Mouse (Mus musculus): Measurements from ENCODE around the gene Ccnd3. TPM values are rescaled to one million over a fixed set of nuclear protein-coding genes. Genes with fewer than 3 reads are reported as not detected.

Ccnd3 gene
- polyA plus RNA-seq, 1 experiment = 292 TPM

DNA sequence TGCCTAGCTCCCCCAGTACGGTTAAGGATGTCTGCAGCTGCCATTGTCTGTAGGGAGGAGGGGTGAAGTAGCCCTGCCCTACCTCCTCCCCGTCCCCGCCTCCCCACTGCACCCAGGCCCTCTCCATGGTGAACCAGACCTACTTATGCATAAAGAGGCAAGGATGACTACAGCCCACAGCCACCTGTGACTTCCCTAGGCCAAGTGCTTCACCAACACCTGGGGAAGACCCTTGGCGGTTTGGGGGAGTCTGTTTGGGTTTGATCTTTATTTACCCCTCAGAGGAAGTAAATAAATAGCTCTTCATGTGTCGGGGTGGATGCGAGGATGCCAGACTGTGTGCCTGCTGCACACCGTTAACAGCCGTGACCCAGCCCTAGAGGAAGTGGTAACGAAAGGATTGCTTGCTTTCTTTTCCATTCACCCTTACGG lies 26.6 kb downstream of the Ccnd3 start:
- Histone ChIP-seq H3K4me1 (ENCODE audit: control insufficient read depth) (peaks cover 95% of the 10 kb centered on the region), H3K4me3 (replicated peaks) (no peak overlapping the region), H3K27me3 (ENCODE audit: control insufficient read depth) (no peaks in the 10 kb centered on the region), H3K36me3 (ENCODE audit: control insufficient read depth) (peaks cover 23% of the 10 kb centered on the region), H3K9me3 (ENCODE audit: control insufficient read depth, low read length) (no peaks in the 10 kb centered on the region)
- TF ChIP-seq GATA1 (IDR thresholded peaks at IDR 0.05; ENCODE audit: low read length) = no peak
- TF ChIP-seq TAL1 (IDR thresholded peaks at IDR 0.05; ENCODE audit: low read length) = no peak

- H3K9me3 ChIP-seq (ENCODE audit: control insufficient read depth, low read length) = no peaks in the 10 kb centered on the region
- no peaks in the 10 kb centered on the region for H3K27me3 ChIP-seq (ENCODE audit: control insufficient read depth)
- H3K4me3 ChIP-seq (replicated peaks) = peak overlapping the region; percentile 28
- peaks cover 93% of the 10 kb centered on the region for H3K4me1 ChIP-seq (ENCODE audit: control insufficient read depth)
- peaks cover 19% of the 10 kb centered on the region for H3K36me3 ChIP-seq (ENCODE audit: control insufficient read depth)
- TF ChIP-seq GATA1 (IDR thresholded peaks at IDR 0.05; ENCODE audit: low read length) = no peak
These were observed 27.5 kb downstream of the Ccnd3 start for GRCm38 (mm10) chr17:47532364-47532763.

GRCm38 (mm10) chr17:47533691-47534090 lies 28.8 kb downstream of the Ccnd3 start:
- TF ChIP-seq TAL1 (IDR thresholded peaks at IDR 0.05; ENCODE audit: low read length) (no peak), GATA1 (IDR thresholded peaks at IDR 0.05; ENCODE audit: low read length) (no peak)
- no peaks in the 10 kb centered on the region for H3K9me3 ChIP-seq (ENCODE audit: control insufficient read depth, low read length)
- H3K27me3 ChIP-seq (ENCODE audit: control insufficient read depth) = no peaks in the 10 kb centered on the region
- H3K4me1 ChIP-seq (ENCODE audit: control insufficient read depth) = peaks cover 90% of the 10 kb centered on the region
- no peak overlapping the region for H3K4me3 ChIP-seq (replicated peaks)
- peaks cover 19% of the 10 kb centered on the region for H3K36me3 ChIP-seq (ENCODE audit: control insufficient read depth)

DNA sequence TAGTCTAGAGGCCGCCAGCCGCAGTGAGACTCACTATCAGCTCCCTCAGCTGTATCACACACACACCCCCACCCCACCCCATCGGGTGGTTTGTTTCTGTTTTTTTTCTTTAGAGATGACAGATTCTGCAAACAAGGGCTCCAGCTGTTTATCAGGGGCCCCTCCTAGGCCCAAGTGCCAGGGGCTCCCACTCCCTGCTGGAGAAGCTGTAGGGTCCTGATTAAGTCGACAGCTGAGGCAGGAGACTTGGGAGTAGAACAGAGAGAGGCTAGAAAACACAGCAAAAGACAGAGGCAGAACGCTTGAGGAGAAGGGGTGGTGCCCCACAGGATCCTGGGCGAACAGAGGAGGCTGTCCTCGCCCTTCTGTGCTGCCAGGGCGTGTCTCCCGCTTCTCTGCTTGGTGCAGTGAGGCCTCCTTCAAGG lies 31.0 kb downstream of the Ccnd3 start:
- peak overlapping the region; percentile 57 for H3K4me3 ChIP-seq (replicated peaks)
- peaks cover 11% of the 10 kb centered on the region for H3K36me3 ChIP-seq (ENCODE audit: control insufficient read depth)
- peaks cover 88% of the 10 kb centered on the region for H3K4me1 ChIP-seq (ENCODE audit: control insufficient read depth)
- peak; percentile 72 for TF ChIP-seq GATA1 (IDR thresholded peaks at IDR 0.05; ENCODE audit: low read length)
- TF ChIP-seq TAL1 (IDR thresholded peaks at IDR 0.05; ENCODE audit: low read length) = peak; percentile 84
- H3K27me3 ChIP-seq (ENCODE audit: control insufficient read depth) = no peaks in the 10 kb centered on the region
- H3K9me3 ChIP-seq (ENCODE audit: control insufficient read depth, low read length) = no peaks in the 10 kb centered on the region

DNA sequence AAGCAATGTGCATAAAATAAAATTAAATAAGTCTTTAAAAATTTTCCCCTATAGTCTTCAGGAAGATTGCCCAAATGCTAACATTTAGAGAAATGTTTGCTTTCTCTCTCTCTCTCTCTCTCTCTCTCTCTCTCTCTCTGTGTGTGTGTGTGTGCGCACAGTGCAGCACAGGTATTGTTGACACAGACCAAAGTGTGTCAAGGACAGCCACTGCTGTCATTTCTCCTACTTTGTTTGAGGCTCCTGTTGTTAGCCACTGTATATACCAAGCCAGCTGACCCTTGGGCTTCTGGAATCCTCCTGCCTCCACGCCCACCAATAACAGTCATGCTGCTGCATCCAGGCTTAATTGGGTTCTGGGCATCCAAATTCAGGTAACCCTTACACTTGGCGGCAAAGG lies 33.2 kb downstream of the Ccnd3 start:
- TF ChIP-seq TAL1 (IDR thresholded peaks at IDR 0.05; ENCODE audit: low read length) (no peak), GATA1 (IDR thresholded peaks at IDR 0.05; ENCODE audit: low read length) (no peak)
- H3K27me3 ChIP-seq (ENCODE audit: control insufficient read depth) = no peaks in the 10 kb centered on the region
- no peaks in the 10 kb centered on the region; the same call in 1 of the 2 replicates for H3K36me3 ChIP-seq (ENCODE audit: control insufficient read depth)
- H3K9me3 ChIP-seq (ENCODE audit: control insufficient read depth, low read length) = no peaks in the 10 kb centered on the region
- H3K4me3 ChIP-seq (replicated peaks) = no peak overlapping the region
- H3K4me1 ChIP-seq (ENCODE audit: control insufficient read depth) = peaks cover 88% of the 10 kb centered on the region

DNA sequence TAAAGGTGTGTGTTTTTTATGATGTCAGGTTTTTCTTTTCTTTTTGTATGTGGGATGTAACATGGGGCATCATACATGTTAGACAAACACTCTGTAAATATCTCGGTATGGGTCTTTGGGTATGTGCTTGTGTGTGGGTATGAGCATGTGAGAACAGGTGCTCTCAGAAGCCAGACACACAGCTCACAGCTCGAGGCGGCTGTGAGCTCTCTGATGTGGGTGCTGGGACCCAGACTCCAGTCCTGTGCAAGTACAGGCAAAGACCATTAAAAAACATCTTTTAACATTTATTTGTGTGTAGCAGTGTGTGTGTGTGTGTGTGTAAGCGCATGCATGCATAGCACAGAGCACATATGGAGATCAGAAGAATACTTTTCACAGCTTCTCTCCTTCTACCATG lies 34.3 kb downstream of the Ccnd3 start:
- peaks cover 82% of the 10 kb centered on the region for H3K4me1 ChIP-seq (ENCODE audit: control insufficient read depth)
- TF ChIP-seq GATA1 (IDR thresholded peaks at IDR 0.05; ENCODE audit: low read length) = no peak
- TF ChIP-seq TAL1 (IDR thresholded peaks at IDR 0.05; ENCODE audit: low read length) = no peak
- no peaks in the 10 kb centered on the region for H3K9me3 ChIP-seq (ENCODE audit: control insufficient read depth, low read length)
- no peaks in the 10 kb centered on the region for H3K27me3 ChIP-seq (ENCODE audit: control insufficient read depth)
- H3K36me3 ChIP-seq (ENCODE audit: control insufficient read depth) = no peaks in the 10 kb centered on the region; the same call in 1 of the 2 replicates
- no peak overlapping the region for H3K4me3 ChIP-seq (replicated peaks)

DNA sequence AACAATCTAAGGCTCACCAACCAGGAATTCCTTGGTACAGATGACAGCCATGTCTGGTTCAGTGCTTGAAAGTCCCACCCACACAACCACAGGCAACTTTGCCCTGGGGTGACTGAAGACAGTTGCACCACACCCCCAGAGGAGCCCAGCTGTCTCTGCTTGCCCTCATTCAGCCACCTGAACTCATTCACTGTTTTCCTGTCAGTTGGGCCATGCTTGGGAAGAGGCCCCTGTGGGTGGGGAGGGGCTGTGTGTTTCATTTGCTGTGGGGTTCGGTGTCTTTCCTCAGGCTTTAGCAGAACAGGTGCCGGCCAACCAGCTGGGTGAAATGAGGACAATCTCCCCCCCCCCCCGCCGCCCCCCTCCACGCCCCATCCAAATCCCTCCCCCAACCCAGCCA lies 37.2 kb downstream of the Ccnd3 start:
- Histone ChIP-seq H3K4me3 (replicated peaks) (no peak overlapping the region), H3K27me3 (ENCODE audit: control insufficient read depth) (no peaks in the 10 kb centered on the region), H3K4me1 (ENCODE audit: control insufficient read depth) (peaks cover 56% of the 10 kb centered on the region), H3K9me3 (ENCODE audit: control insufficient read depth, low read length) (no peaks in the 10 kb centered on the region), H3K36me3 (ENCODE audit: control insufficient read depth) (no peaks in the 10 kb centered on the region; the same call in 1 of the 2 replicates)
- TF ChIP-seq GATA1 (IDR thresholded peaks at IDR 0.05; ENCODE audit: low read length) (no peak), TAL1 (IDR thresholded peaks at IDR 0.05; ENCODE audit: low read length) (no peak)

DNA sequence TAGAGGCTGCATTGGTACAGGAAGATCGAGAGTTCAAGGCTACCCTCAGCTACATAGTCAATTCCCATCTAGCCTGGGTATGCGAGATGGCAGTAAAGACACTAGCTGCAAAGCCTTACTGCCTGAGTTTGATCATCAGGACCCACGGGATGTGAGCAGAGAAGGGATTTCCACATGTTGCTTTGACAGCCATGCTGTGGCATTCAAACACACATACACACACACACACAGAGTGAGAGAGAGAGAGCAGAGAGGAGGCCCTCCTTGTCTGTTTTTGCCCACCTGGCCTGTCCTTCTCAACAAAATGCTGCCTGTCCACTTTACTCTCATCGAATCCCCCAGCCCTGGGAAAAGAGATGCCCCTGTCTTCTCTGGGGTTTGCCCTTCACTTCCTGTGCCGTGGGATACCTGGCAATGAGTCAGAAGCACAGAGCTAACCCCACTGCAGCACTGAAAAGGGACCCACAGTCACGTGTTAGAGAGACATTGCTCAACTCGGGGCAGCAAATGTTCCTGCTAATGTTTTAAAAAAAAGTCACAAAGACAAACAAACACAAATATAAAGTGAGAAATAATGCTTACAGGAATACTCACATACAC lies 38.3 kb downstream of the Ccnd3 start:
- Histone ChIP-seq H3K36me3 (ENCODE audit: control insufficient read depth) (no peaks in the 10 kb centered on the region; the same call in 1 of the 2 replicates), H3K27me3 (ENCODE audit: control insufficient read depth) (no peaks in the 10 kb centered on the region), H3K9me3 (ENCODE audit: control insufficient read depth, low read length) (no peaks in the 10 kb centered on the region), H3K4me3 (replicated peaks) (no peak overlapping the region), H3K4me1 (ENCODE audit: control insufficient read depth) (peaks cover 45% of the 10 kb centered on the region)
- TF ChIP-seq GATA1 (IDR thresholded peaks at IDR 0.05; ENCODE audit: low read length) = no peak
- no peak for TF ChIP-seq TAL1 (IDR thresholded peaks at IDR 0.05; ENCODE audit: low read length)

DNA sequence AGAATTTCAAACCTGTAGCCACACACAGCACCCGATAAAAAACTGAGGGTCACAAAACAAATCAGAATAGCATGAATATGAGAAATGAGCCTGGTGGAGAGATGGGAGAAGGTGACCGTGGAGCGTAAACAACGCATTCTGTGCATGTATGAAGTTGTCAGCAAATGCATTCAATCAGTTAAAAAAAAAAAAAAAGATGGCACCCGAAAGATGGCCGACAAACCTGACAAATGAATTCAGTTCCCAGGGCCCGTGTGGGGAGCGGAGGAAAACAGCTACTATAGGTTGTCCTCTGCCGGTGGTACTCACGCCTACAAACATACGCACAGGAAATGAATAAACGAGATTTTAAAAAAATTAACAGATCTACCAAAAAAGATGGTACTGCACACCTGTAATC lies 40.3 kb downstream of the Ccnd3 start:
- Histone ChIP-seq H3K9me3 (ENCODE audit: control insufficient read depth, low read length) (no peaks in the 10 kb centered on the region), H3K27me3 (ENCODE audit: control insufficient read depth) (no peaks in the 10 kb centered on the region), H3K4me3 (replicated peaks) (no peak overlapping the region), H3K36me3 (ENCODE audit: control insufficient read depth) (no peaks in the 10 kb centered on the region), H3K4me1 (ENCODE audit: control insufficient read depth) (peaks cover 39% of the 10 kb centered on the region)
- TF ChIP-seq GATA1 (IDR thresholded peaks at IDR 0.05; ENCODE audit: low read length) = no peak
- TF ChIP-seq TAL1 (IDR thresholded peaks at IDR 0.05; ENCODE audit: low read length) = no peak

DNA sequence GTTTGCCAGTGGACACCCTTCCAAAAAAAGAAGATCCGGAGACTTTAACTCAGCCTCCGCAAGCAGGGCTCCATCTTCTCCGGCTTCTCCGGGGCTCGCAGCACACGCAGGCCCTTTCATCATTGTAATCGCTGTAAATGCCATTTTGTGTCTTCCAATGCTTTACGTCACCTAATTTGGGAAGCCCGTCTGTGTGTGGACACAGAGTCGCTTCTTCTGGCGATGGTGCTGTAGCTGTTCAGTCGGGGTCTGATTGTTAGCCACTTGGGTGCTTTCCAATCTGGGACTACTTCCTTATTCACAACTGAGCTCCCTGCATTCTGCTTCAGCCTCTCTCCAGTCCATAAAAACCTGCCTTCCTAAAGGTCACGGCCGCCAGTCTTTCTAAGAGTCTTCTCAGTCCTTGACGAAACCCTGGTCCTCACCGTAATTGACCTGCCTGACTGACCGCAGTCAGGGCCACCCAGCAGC lies 41.0 kb downstream of the Ccnd3 start:
- Histone ChIP-seq H3K36me3 (ENCODE audit: control insufficient read depth) (no peaks in the 10 kb centered on the region), H3K4me1 (ENCODE audit: control insufficient read depth) (peaks cover 43% of the 10 kb centered on the region), H3K4me3 (replicated peaks) (no peak overlapping the region), H3K27me3 (ENCODE audit: control insufficient read depth) (no peaks in the 10 kb centered on the region), H3K9me3 (ENCODE audit: control insufficient read depth, low read length) (no peaks in the 10 kb centered on the region)
- TF ChIP-seq GATA1 (IDR thresholded peaks at IDR 0.05; ENCODE audit: low read length) (no peak), TAL1 (IDR thresholded peaks at IDR 0.05; ENCODE audit: low read length) (no peak)
